Mouse (Mus musculus): ENCODE data around the gene Wdhd1. TPM values are rescaled to one million over a fixed set of nuclear protein-coding genes. Genes with fewer than 3 reads are reported as not detected.
A peak's percentile ranks its signal among the peaks of the same experiment; 100 is the strongest.
"Not testable (repeated sequence)": the region's sequence is repeated elsewhere in the genome, so short reads cannot be mapped to it uniquely, and the experiment has no call there.

The Wdhd1 gene
- 1 to 10 TPM; 1.4 TPM for total RNA-seq (2021)
- long read RNA-seq, experiment 1, result 0 reads
- long read RNA-seq, experiment 2, full-length matches to known transcripts, result 2 of 2 reads
- long read RNA-seq, experiment 2, partial matches to known transcripts, result 0 of 2 reads
- long read RNA-seq, experiment 2, other reads (novel, unspliced or antisense), result 0 of 2 reads

- DNase-seq (ENCODE audit: low spot score in 2 of 2), result peak; percentile 96
These were observed at the start of gene Wdhd1, which contains the start of gene Socs4 for GRCm38 (mm10) chr14:47276637-47277393. Gene Wdhd1, minus strand, starts transcription at chr14:47276857. Gene Socs4, plus strand, starts transcription at chr14:47276931.

DNA sequence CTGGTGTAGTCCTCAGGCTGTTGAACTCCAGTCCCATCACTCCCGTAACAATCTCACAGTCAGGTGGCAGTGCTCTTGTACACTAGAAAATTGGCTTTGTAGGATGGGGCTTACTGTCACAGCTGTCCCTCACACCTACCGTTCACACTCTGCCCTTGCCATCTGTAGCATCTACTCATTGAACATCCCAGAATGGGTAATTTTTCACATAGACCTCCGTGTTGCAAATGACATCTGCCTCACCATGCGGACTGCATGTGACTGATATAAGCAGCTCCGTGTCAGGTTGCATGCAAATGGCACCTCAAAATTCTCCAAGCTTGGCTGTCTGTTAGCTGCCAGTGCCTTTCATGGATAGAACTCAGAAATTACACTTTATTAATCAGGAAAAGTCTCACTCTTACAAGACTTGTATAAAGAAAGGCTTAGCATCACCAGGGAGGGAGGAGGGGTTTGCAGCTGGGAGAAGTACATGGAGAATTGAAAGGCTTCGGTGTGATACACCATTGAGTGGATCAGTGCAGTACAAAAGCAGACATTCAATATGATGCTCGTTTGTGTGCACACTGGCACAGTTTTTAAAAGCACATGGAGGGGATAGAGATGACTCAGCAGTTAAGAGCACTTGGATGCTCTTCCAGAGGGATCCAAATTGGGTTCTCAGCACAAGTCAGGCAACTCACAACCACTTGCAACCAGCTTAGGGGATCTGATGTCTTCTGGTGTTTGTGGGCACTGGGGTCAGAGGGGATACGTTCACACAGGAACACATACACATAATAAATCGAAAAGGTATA is 49.5 kb upstream of the Wdhd1 start:
- no peak for DNase-seq (ENCODE audit: low spot score in 2 of 2)

GRCm38 (mm10) chr14:47321581-47321980 is 44.9 kb upstream of the Wdhd1 start:
- not testable (repeated sequence) for DNase-seq (ENCODE audit: low spot score in 2 of 2)

- no peak for DNase-seq (ENCODE audit: low spot score in 2 of 2)
These were observed 42.7 kb upstream of the Wdhd1 start for GRCm38 (mm10) chr14:47319362-47319761.

GRCm38 (mm10) chr14:47310342-47311181 is 33.9 kb upstream of the Wdhd1 start:
- no peak for DNase-seq (ENCODE audit: low spot score in 2 of 2)

GRCm38 (mm10) chr14:47309061-47309460 is 32.4 kb upstream of the Wdhd1 start:
- DNase-seq (ENCODE audit: low spot score in 2 of 2), result no peak

GRCm38 (mm10) chr14:47307669-47308068 is 31.0 kb upstream of the Wdhd1 start:
- no peak for DNase-seq (ENCODE audit: low spot score in 2 of 2)

GRCm38 (mm10) chr14:47305933-47306332 is 29.3 kb upstream of the Wdhd1 start:
- DNase-seq (ENCODE audit: low spot score in 2 of 2), result no peak

DNA sequence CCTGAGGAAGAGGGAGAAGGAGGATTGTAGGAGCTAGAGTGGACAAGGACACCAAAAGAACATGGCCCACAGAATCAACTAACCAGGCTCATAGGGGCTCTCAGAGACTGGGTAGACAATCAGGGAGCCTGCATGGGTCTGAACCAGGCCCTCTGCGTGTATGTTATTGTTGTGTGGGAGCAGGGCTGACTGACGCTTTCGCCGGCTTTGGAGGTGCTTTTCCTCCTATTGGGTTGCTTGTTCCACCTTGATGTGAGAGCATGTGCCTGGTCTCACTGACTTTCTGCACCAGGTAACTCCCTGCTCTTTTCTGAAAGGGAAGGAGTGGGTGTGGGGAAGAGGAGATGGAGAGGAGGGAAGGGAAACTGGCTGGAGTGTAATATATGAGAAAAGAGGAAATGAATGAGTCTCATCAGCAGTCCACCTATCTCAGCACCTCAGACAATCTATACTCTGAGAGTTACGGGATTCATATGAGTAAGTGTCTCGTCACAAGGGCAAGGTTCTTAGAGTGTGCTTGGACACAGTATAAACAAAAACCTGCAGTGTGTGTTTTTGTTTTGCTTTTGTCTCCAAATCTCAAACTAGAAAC is 28.3 kb upstream of the Wdhd1 start:
- DNase-seq (ENCODE audit: low spot score in 2 of 2), result no peak

DNA sequence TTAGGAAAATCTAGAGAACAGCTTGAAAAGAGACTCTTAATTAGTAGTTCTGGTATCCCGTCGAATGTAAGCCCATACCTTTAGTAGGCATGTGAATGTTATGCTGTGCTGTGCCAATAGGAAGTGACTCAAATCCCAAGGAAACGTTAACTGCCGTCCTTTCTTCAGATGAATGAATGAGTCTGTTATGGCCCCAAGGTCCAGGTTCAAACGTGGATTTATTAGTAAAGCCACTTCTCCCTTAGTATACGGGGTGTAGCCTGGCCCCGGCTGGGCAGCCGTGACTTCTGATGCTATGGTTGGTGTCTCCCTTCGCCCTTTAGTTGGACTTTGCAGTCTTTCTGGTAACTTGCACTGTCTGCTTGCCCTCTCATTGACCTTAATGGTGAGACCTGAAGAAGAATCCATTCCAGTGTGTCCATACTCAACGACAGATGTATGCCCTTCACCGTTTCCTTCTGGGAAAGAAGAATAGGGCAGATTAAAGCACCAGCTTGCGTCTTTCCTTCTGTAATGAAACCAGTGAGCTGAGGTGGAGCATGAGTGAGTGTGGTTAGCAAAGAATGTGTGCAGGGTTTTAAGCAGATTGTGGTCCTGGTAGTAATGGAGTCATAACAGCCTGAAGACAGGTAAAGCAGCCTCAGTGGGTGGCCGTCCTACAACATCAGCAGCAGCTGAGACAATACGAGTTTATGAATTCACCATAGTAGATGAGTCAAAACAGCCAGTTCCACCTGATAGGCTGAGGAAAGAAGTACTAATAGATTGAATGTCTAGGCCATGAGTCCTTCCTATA is 26.4 kb upstream of the Wdhd1 start:
- DNase-seq (ENCODE audit: low spot score in 2 of 2), result no peak

- peak; percentile 26 to 31 for DNase-seq (ENCODE audit: low spot score in 2 of 2)
These were observed 22.2 kb upstream of the Wdhd1 start for GRCm38 (mm10) chr14:47298819-47299261.

DNA sequence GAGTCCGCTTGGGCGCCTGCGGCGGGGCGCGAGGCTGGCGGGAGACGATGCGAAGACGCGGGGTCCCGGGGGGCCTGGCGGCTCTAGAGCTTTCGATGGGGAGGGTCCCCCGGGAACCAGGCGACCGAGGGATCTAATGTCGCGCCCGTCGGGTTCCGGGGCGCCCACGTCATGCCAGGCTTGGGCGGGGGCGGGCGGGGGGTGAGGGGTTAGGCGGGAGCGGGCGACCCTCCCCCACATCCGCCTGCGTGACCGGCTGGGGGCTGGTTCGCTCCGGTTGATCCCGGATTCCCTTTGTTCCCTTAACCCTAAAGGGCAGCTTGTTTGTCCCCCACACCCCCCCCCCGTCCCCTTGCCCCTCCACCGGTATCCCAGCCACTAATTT is 21.7 kb upstream of the Wdhd1 start:
- no peak for DNase-seq (ENCODE audit: low spot score in 2 of 2)

GRCm38 (mm10) chr14:47297785-47298407 is 21.2 kb upstream of the Wdhd1 start, which contains the start of gene Mapk1ip1l:
Gene Mapk1ip1l, plus strand, starts transcription at chr14:47298266.
- DNase-seq (ENCODE audit: low spot score in 2 of 2), result peak; percentile 96

- DNase-seq (ENCODE audit: low spot score in 2 of 2), result no peak
These were observed 19.6 kb upstream of the Wdhd1 start for GRCm38 (mm10) chr14:47296232-47296631.

GRCm38 (mm10) chr14:47294136-47294535 is 17.5 kb upstream of the Wdhd1 start:
- DNase-seq (ENCODE audit: low spot score in 2 of 2), result no peak

GRCm38 (mm10) chr14:47291772-47292171 is 15.1 kb upstream of the Wdhd1 start:
- no peak for DNase-seq (ENCODE audit: low spot score in 2 of 2)

DNA sequence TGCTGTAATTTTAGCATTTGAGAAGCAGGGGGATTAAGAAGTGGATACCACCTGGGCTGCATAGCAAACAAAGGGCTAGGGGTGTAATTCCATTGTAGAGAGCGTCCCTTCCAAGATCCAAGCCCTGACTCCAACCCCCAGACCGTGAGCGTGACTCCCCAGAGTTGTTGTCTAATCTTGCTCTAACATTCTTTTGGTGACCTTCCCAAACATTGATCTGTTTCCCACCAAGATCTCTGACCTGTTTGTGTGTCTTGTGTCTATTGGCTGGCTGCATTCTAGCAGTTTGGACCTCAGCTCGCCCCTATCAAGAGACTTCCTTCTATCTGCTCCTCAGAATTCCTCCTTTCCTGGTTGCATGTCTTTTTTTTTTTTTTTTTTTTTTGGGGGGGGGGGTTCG is 10.4 kb upstream of the Wdhd1 start:
- DNase-seq (ENCODE audit: low spot score in 2 of 2), result no peak

GRCm38 (mm10) chr14:47286215-47286614 is 9.6 kb upstream of the Wdhd1 start:
- DNase-seq (ENCODE audit: low spot score in 2 of 2), result no peak

DNA sequence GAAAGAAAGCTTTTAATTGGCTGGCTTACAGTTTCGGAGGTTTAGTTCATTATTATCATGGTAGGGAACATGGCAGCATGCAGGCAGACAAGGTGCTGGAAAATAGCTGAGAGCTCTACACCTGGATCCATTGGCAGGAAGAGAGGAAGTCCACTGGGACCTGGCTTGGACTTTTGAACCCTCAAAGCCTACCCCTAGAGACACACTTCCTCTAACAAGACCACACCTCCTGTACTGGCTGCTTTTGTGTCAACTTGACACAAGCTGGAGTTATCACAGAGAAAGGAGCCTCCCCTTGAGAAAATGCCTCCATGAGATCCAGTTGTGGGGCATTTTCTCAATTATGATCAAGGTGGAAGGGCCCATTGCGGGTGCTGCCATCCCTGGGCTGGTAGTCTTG is 8.6 kb upstream of the Wdhd1 start:
- DNase-seq (ENCODE audit: low spot score in 2 of 2), result no peak
